Mouse (Mus musculus): ENCODE results near the gene Pcdh19. TPM values are rescaled to one million over a fixed set of nuclear protein-coding genes. Genes with fewer than 3 reads are reported as not detected.

Gene Pcdh19
- 1.4 TPM for polyA plus RNA-seq (2014; fragmentation: Illumina TruSeq; extraction: RNeasy Lipid Tissue Mini Kit (QIAGEN cat#74804); ENCODE audit: insufficient read depth, low read depth, low replicate concordance)

DNA sequence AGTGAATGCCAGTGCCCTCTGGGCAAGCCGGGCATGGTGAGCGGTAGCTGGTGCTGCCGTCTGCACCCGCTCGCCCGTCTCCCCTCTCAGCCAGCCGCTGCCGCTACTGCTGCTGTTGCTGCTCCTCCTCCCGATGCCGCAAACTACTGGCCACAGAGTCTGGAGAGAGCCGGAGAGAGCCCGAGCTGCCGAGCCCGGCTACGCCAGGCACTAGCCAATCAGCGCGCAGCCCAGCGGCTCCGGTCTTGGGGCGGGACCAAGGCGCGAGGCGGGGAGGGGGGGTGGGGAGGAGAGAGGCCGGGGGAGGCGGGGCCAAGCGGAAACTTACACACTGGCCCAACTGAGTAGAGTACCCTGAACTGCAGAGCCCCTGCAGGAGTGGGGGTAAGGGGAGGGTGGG is at the start of gene Pcdh19:
TSS of gene Pcdh19 (minus strand) at position 148 of the 400 bp plus-strand sequence.

Other genes with a start within 250 kb of the Pcdh19 start
- gene Tnmd, start 162.0 kb upstream of the Pcdh19 start, polyA plus RNA-seq (2014; fragmentation: Illumina TruSeq; extraction: RNeasy Lipid Tissue Mini Kit (QIAGEN cat#74804); ENCODE audit: insufficient read depth, low read depth, low replicate concordance): not detected
- gene Tspan6, start 209.4 kb upstream of the Pcdh19 start, polyA plus RNA-seq (2014; fragmentation: Illumina TruSeq; extraction: RNeasy Lipid Tissue Mini Kit (QIAGEN cat#74804); ENCODE audit: insufficient read depth, low read depth, low replicate concordance): 16.4 TPM
- gene Srpx2, start 219.4 kb upstream of the Pcdh19 start, polyA plus RNA-seq (2014; fragmentation: Illumina TruSeq; extraction: RNeasy Lipid Tissue Mini Kit (QIAGEN cat#74804); ENCODE audit: insufficient read depth, low read depth, low replicate concordance): 4.3 TPM